Mouse (Mus musculus) ovary, postnatal 36 days (tissue): ENCODE data around the gene Mfsd7a.
"Not testable (repeated sequence)": the region's sequence is repeated elsewhere in the genome, so short reads cannot be mapped to it uniquely, and the experiment has no call there.

Experiments
- DNase-seq: peaks from one replicate; pipeline ENCODE4 v3.0.0; 2022; ENCODE audit warnings: low spot score, mixed read lengths

Gene Mfsd7a

DNA sequence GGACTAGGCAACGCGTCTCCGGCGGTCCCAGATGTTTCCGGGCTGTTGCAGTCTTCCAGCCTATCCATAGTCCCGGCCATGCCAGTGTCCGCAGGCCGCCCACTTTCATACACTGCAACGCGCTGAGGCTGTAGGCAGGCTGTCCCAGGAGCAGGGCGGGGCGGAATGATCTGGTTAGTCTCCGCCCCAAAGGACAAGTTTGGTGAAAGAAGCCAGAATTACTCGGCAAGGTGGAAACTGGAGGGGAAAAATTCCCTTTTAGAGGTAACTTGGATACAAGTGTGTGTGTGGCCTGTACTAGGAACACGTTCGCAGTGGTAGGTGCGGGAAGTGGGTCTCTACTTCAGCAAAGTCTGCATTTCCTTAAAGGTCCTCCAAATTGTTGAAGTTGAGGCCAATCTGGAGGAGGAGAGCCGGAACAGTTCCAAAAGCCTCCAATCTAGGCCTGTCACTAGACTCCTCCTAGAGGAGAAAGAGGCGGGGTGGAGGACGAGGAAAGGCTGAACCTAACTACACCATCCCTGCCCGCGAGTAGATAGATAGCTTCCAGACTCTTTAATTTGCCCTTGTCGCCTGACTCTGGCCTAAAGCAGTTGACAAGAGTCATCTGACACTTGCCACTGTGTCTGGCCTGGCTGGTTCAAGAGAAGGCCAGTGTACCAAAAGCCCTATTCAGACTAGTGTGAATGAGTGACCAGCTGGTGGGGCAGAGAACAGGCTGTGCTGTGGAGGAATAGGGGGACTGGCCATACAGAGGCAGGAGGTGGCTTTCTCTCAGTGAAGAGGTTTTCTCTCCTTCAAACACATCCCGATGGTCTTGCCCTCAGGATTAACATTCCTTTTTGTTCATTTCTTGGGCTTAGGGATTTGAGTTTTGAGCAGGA is at the start of gene Mfsd7a:
Gene Mfsd7a (minus strand): TSS at position 107 of the 884 bp plus-strand sequence.
- peak; percentile 80 for DNase-seq

DNA sequence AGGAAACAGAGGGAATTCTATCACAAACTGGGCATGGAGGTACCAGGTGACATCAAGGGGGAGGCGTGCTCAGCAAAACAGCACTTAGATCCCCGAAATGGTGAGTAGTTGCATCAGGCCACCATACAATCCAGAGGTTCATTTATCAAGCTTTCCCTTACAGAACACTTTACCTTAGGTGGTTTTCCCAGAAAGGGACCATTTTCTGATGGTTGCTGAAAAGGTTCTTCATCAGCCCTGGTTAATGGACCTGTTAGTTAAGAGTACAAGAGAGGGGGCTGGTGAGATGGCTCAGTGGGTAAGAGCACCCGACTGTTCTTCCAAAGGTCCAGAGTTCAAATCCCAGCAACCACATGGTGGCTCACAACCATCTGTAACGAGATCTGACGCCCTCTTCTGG is 37.5 kb upstream of the Mfsd7a start:
- not testable (repeated sequence) for DNase-seq

DNA sequence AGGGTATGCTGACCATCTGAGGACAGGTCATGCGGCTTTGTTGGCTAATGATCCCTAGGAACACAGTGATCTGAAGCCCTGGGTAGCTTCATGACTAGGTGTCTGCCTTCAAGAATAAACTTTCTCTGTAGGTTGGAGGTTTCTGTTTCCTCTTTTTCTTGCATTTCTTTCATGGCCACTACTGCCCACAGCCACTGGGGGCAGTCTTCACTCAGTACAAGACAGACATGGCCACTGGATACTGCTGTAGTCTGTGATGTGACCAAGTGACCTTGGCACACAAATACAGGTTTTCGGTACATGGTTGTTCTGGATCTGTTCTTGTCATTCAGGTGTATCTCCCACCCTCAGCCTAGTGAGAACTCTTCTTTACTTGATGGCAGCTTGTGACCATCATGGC is 36.5 kb upstream of the Mfsd7a start:
- DNase-seq, result no peak

DNA sequence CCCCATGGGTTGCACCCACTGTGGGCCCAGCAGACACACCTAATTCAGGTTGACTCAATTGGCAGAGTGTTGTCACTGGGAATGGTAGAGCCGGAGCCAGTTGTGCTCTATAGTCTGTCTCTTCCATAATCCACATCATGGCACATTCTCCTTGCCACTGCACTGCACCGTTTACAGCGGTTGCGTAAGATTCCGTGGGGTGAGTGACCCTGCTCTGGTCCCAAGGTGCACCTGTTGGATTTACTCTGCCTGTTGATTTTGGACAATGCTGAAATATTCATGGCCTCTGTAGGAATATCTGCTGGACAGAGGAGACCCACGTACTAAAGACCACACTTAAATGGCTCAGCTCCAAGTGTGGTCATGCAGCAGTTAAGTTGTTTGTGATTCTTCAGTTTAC is 34.3 kb upstream of the Mfsd7a start:
- DNase-seq, result no peak

DNA sequence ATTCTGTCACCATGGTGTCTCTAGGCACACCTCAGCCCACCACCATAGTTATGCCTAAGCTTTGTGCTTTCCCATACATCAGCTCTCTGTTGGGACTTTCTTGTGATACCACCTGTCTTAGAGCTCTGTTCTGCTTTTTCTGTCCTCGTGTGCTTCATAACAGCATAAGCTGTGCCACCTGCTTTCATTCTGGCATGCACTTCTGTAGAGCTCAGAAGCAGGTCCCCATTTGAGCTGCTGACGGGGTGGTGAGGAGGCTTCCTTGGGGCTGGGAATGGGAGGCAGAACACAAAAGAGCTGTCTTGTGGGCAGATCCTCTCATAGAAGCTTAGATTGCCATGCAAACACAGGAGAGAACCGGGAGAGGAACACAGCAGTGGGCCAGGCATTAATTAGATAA is 27.3 kb upstream of the Mfsd7a start:
- no peak for DNase-seq

DNA sequence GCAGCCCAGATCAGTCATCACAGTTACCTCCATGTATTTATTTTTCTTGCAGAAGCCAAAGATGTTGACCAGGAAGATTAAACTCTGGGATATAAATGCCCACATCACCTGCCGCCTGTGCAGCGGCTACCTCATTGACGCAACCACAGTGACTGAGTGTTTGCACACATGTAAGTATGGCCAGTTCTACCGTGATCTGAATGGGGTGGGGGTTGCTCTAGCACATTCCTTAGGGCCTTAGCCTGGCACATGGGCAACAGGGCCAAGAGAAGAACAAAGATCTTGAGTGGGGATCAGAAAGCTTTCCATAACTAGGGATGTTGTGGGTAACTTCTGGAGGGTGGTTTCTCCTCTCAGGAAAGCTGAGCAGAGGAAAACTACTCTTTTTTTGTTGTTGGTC is 25.0 kb upstream of the Mfsd7a start:
- no peak for DNase-seq

DNA sequence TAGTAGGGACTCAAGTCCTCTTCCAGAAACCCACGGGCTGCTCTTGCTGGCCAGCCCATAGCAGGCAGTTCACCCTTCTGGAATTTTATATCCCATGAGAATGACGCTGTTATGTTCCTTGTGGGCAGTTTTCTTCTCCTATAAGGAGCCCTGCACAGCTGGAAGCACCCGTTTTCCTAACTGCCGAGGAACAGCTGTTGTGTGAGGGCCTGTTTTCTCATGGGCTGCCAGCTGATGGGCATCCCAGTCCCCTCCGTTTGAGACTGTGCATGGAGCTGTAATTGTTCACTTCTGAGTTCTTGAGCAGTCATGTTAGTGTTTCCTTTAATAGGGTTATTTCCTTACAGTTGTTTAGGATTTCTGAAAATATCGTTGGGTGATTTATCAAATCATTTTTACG is 20.9 kb upstream of the Mfsd7a start:
- DNase-seq, result no peak

DNA sequence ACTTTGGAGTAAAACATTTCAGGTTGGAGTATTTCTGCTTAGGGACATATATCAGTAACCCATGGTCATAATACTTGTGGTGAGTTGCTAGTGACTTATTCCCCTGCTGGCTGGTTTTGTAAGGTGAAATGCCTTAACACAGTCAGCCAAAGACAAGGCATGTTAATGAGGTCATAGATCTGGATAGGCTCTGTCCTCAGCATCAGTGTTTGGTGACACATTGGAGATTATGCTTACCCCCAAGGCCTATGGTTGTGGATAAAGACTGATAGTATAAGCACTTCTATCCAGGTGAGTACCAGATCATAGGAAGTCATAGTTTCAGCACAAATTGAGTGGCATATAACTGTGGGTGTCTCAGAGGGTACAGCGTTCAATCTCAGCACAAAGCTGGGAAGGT is 18.0 kb upstream of the Mfsd7a start:
- DNase-seq, result no peak

DNA sequence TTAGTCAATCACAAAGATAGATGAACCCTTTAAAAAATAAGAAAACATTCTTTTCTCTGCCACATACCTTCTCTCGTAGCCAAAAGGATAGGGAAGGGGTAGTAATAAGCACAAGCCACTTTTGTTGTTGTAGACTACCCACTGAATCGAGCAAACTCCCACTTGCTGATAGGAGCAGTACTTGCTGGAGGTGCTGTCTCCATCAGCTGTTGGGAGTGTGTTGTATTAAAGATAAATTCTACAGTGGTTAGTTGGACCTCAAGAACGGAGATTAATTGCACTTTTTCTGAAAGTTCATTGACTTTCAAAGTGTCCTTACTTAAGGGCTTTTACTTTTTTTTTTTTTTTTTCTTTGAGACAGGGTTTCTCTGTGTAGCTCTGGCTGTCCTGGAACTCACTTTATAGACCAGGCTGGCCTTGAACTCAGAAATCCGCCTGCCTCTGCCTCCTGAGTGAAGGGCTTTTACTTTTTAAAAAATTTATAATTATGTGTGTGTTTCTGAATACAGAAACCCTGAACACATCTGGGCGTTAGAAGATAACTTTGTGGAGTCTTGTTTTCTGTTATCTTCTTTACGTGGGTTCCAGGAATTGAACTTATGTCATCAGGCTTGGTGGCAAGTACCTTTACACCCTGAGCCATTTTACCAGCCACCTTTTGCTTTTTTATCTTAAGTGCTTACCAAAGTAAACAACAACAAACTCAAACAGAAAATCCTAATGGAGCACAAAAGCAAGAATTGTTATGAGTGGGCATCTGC is 16.6 kb upstream of the Mfsd7a start:
- no peak for DNase-seq

DNA sequence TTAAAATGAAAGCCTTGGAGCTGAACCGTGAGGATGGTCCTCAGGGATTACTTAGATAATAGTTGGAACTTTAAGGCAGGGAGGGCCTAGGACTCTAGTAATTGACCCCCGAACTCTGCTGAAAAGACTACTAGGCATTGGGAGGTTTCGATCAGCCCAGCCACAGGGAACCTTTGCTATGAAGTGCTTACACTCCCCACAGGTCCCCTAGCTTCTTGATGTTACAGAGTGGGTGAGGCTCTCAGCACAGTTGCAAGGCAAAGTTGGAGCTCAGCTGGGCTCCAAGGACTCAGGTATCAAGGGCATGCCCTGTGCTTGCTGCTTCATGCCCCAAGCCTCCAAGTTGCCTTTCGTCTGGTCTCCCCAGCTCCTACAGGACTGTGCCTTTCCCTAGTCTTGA is 13.8 kb upstream of the Mfsd7a start:
- no peak for DNase-seq

DNA sequence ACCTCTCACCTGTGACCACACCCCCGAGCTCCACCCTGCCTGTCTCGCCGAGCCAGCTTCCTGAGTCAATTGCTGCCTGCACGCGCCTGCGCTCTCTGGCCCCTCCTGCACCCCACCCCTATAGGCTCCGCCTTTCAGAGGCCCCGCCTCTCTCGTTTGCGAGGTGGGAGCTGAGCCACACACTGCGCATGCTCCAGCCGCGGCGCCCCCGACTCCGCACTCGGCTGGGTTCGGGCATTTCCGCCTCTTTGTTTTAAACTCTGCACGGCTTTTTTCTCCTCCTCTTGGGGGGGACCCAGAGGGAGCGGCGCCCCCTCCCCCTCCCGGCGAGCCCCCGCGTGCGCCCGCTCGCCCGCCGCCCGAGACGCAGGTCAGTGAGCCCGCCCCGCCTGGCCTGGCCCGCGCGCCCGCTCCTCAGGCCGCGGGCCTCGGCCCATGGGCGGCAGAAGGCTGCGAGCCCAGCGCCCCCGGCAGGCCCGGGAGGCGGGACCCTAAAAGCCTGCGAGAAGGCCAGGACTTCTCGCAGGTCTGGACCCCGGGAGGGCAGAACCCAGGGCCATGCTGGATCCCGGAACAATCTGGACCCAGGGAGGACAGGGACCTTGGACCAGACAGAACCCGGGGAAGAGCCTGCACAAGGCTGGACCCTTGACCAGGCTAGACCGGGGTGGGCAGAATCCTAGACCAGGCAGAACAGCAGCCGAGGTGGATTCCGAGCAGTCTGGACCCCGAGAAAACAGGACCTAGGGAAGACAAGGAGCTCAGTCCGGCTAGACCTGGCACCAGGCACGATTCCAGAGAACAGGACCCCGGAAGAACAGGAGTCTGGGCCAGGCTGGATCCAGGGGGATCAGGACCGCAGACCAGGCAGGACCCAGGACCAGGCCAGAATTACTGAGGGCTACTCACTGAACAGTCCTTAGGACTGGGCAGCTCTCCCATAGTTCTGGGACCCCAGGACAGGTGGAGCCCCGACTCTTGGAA is 12.7 kb upstream of the Mfsd7a start, which contains the start of gene Pcgf3:
Gene Pcgf3 (plus strand): TSS at position 151 of the 984 bp plus-strand sequence.
- peak; percentile 98 for DNase-seq

DNA sequence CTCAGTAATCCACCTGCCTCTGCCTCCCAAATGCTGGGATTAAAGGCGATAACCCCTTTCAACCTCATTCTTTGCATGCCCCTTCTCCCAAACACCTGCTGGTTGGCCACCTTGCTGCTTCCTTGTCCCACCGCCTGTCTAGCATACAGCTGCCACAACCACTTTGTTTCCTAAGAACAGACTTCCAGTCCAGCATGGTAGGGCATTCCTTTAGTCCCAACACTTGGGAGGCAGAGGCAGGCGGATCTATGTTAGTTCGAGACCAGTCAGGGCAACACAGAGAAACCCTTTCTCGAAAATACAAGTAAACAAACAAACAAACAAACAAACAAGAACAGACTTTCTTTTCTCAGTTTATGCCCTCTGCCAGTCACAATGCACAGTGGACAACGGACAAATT is 11.8 kb upstream of the Mfsd7a start:
- DNase-seq, result no peak

DNA sequence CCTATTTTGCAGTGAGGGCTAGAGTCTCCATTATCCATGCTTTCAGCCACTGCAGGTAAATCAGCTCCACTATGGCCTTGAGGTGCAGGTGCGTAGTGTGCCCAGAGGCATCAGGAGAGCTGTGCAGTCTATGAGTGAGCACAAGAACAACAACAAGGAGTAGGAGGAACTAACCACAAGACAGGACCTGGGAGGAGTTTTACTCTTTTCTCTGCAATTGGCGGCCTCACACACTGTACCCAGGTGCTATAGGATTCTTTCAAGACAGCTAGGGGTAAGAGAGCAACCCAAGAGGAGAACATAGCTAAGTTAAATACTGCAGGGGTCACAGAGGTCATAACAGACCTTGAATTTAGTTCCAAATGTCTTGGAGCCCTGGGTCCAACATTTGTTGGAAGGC is 10.0 kb upstream of the Mfsd7a start:
- DNase-seq, result no peak

DNA sequence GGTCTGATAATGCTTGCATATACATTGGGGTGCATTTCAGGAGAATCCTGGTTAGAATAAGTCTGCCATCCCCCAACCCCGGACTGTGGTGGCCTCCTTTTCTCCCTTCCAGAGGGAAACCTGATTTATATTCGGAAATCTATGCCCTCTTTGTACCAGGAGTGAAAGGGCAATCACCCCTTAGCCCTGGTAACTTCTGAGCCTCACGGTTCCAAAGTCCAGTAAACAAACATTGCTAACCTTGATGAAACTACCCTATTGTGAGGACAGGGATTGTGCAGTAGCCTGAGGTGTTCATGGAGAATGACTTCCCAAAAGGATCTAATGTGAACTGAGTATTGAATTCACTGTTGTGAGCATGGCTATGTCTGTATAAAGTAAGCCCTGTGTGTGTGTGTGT is 5.4 kb upstream of the Mfsd7a start:
- no peak for DNase-seq

DNA sequence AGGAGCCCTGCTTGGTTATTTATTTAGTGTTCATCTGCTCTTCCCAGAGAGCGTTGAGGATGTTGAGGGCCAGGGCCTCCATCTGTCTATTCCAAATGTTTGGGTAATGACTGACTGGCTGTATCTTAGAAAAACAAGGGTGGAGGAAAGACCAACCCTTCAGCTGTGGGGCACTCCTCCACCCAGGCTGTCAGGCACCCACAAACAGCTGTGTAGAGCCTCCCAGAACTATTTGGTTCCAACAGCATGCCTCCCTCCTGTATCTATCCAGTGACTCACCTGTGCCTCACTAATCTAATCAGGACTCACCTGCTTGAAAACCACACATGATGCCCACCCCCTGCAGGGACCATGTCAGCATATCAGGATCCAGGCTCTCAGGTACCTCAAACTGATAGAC is 3.7 kb upstream of the Mfsd7a start:
- no peak for DNase-seq

DNA sequence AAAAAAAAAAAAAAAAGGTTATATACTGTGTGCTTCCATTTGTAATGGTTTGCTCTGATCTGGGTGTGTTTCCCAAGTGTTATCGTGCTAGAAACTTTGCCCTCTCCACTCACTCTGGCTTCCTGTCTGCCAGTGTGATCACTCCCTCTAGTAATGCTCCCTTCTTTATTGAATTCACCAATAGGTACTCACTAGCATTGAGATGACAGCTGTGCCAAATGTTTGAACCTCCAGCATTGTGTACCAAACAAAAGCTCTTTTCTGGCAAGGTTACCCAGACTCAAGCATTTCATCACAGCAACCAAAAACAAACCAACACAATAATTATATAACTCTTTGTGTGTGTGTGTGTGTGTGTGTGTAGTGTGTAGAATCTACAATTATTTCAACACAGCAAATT is 2.9 kb upstream of the Mfsd7a start:
- no peak for DNase-seq

DNA sequence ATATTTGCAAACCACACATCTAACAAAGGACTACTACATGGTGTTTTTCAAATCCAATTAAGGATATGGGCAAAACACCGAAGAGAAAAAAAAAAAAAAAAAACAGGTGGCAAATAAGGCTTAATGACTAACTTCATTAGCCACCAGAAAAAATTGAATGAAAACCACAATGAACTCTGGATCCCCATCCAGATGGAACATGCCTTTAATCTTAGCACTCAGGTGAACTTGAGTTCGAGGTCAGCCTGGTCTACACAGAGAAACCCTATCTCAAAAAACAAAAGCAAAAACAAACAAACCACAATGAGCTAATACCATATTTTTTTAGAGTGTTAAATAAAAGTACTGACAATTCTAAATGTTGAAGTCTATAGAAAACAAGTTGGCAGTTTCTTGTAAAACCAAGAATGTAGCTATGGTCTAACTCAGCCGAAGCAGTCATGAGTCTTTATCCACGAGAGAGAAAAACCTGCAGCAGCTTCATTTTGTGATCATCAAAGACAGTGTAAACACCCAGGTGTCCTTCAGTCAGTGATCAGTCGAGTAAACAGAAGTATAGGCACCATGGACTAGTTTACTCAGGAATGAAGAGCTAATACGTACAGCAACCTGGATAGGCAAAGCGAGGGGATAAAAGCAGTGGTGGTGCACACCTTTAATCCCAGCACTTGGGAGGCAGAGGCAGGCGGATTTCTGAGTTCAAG is 2.3 kb upstream of the Mfsd7a start:
- no peak for DNase-seq

DNA sequence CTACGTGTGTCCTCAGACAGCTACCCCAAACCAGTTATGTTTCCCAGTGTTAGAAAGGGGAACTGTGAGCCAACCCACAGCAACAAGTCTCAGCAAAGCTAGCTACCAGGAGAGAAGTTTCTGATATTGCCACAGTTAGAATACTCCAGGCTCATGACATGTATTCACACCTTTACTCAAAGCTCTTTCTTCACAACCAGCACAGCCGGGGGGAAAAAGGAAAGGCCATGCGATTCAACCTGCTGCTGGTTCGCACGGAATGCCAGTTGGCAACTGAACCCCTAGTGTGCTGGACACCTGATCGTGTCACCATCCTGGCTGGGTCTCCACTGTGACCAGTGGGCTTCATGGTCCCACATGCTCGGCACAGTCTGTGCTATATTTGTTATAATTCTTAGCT is 834 bp downstream of the Mfsd7a start:
- DNase-seq, result no peak

DNA sequence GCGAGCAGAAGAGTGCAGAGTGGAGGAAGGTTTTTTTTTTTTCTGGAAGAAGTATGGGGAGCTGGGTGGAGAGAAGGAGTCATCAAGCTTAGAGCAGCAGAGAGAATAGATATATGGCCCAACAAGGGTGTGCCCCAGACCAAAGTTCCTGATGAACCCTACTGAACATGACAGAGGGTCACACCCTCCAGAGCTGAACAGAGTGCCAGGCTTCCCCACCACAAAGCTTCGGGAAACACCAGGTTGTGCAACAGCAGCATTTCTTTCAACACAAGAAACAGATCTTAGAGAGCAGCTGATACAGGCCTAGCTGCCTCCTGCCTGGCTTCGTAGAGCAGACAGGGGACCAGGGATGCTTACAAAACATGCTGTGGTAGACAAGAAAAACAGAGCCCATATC is 1.7 kb downstream of the Mfsd7a start:
- DNase-seq, result no peak

DNA sequence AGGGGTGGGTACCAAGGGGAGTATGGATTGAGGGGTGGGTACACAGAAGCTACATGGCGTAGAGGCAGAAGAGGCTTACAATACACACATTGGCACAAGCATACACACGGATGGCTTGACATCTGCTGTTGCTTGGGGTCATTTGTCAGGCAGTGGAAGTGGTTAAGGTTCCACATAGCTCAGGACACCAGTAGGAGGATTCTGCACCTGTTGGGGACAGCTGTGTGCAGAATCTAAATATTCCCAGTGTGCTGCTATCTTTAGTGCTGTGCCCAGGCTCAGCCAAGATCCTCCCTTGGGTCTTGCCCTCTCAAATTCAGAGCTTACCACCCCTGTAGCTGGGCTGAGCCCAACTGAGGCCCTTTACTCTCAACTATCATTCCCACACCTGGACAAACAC is 12.6 kb downstream of the Mfsd7a start:
- DNase-seq, result no peak

DNA sequence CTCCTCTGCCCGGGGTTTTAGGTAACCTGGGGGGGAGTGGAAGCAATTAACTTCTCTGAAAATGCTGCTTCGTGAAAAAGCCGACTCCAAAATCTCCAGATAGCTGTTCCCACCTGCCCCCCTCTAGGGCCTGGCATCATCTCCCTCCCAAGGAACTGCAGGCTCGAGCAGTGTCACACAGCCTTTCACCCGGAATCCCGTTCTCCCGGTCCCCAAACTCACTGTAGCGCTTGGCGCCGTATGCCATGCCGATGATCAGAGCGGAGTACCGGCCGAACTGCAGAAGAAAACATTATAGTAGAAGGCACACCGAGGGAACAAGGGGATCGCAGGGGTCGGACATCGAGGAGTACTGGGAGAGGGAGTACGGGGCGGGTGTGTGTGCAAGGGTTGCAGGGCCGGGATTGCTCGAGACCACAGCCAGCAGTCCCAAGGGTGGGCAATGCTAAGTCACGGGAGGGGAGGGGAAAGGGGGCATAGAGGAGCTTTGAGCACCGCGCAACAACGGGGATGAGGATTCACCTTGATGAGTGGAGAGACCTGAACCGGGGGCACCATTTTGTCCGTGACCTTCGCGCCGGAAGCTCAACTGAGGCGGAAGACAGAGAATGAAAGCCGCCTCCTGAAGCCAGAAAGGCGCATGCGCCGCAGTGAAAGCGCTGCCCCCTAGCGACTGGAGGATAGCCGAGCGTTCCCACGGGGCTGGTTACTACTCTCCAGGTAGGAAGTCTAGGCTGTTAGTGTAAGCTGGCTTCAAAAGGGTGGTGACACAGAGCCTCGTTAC is 14.7 kb downstream of the Mfsd7a start, which contains the start of gene Atp5k:
Gene Atp5k (minus strand): TSS at position 645 of the 784 bp plus-strand sequence.
- DNase-seq, result peak; percentile 91
